Mouse (Mus musculus): ENCODE data around the gene Olfr1385.
"Not testable (repeated sequence)": the region's sequence is repeated elsewhere in the genome, so short reads cannot be mapped to it uniquely, and the experiment has no call there.

The Olfr1385 gene

GRCm38 (mm10) chr11:49488770-49489169 lies at the start of gene Olfr1385:
Olfr1385 (plus strand) TSS chr11:49489070.
- not testable (repeated sequence) for DNase-seq (ENCODE audit: low spot score)

- no peak for DNase-seq (ENCODE audit: low spot score)
Measured at GRCm38 (mm10) chr11:49455043-49455442, 33.8 kb upstream of the Olfr1385 start, which contains the start of gene Olfr1387. Olfr1387 (plus strand) TSS chr11:49455343.

GRCm38 (mm10) chr11:49464746-49465145 lies 24.1 kb upstream of the Olfr1385 start, which contains the start of gene Olfr1386:
Olfr1386 (plus strand) TSS chr11:49465046.
- not testable (repeated sequence) for DNase-seq (ENCODE audit: low spot score)

GRCm38 (mm10) chr11:49485973-49486372 lies 2.9 kb upstream of the Olfr1385 start:
- DNase-seq (ENCODE audit: low spot score), result no peak

- DNase-seq (ENCODE audit: low spot score), result no peak
Measured at GRCm38 (mm10) chr11:49518086-49518485, 29.2 kb downstream of the Olfr1385 start.

- DNase-seq (ENCODE audit: low spot score), result no peak
Measured at GRCm38 (mm10) chr11:49519348-49519747, 30.5 kb downstream of the Olfr1385 start, which contains the start of gene Olfr1383. Olfr1383 (plus strand) TSS chr11:49519648.

GRCm38 (mm10) chr11:49527947-49528346 lies 39.1 kb downstream of the Olfr1385 start, which contains the start of gene Olfr1382:
Olfr1382 (plus strand) TSS chr11:49528247.
- no peak for DNase-seq (ENCODE audit: low spot score)

- no peak for DNase-seq (ENCODE audit: low spot score)
Measured at GRCm38 (mm10) chr11:49532761-49533160, 43.9 kb downstream of the Olfr1385 start.

- DNase-seq (ENCODE audit: low spot score), result not testable (repeated sequence)
Measured at GRCm38 (mm10) chr11:49536631-49537030, 47.8 kb downstream of the Olfr1385 start.

- not testable (repeated sequence) for DNase-seq (ENCODE audit: low spot score)
Measured at GRCm38 (mm10) chr11:49543149-49543548, 54.3 kb downstream of the Olfr1385 start, which contains the start of gene Olfr1381. Olfr1381 (plus strand) TSS chr11:49543449.

Measured in yolk sac, embryonic 10.5 days (tissue).